Mouse (Mus musculus) cerebellum, adult 2 months (tissue): ENCODE measurements around the gene Spryd3.

Source experiments
- CTCF ChIP-seq: fragments of 200-500 bp; IDR thresholded peaks from 2 replicates; pipeline ENCODE4 v1.5.1; 2011; ENCODE audit warnings: low read depth, mild to moderate bottlenecking, control low read depth, low read length, moderate library complexity, borderline replicate concordance; ENCODE audit not compliant: insufficient read depth
- POLR2A ChIP-seq: fragments of 200-500 bp; IDR thresholded peaks from 2 replicates; pipeline ENCODE4 v1.6.1; 2011; ENCODE audit warnings: low read length, control low read depth, borderline replicate concordance; ENCODE audit not compliant: insufficient read depth

DNA sequence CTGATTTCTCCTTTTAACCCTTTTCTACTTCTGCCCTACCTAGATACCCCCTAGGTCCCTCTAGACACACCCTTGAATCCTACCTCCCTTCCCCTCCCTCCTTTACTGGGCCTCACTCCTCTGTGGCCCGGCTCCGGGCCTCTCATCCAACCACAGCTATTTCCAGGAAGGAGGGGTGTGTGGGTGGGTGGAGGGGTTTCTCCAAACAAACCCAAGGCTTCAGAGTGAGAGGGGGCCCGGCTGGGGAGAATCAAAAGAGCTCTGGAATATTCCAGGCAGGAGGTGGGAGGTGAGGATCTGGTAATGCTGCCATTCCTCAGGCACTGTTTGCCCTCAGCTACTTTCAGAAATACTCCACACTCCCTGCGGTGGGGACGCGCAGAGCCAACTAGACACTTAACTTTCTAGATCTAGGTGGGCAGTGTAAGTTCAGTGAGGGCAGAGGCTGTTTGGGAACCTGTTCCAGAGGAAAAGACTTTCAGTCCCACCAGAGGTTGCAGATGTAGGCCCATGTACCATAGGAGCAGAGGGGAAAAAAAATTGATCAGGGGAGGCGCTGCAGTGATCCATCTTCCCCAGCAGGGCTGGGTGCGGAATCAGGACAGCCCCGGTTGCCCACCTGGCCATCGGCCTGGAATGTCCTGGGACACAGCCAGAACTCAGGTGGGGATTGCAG lies 34.9 kb downstream of the Spryd3 start:
- TF ChIP-seq POLR2A (no peak), CTCF (no peak)
